Mouse (Mus musculus): ENCODE measurements around the gene Spag5.

The Spag5 gene

GRCm38 (mm10) chr11:78301357-78302084 is at the start of gene Spag5:
Spag5 (plus strand) TSS chr11:78301529.
- peak; percentile 83 for DNase-seq (ENCODE audit: low read depth)

- no peak for DNase-seq (ENCODE audit: low read depth)
Observed at GRCm38 (mm10) chr11:78256618-78257017, 44.7 kb upstream of the Spag5 start.

DNA sequence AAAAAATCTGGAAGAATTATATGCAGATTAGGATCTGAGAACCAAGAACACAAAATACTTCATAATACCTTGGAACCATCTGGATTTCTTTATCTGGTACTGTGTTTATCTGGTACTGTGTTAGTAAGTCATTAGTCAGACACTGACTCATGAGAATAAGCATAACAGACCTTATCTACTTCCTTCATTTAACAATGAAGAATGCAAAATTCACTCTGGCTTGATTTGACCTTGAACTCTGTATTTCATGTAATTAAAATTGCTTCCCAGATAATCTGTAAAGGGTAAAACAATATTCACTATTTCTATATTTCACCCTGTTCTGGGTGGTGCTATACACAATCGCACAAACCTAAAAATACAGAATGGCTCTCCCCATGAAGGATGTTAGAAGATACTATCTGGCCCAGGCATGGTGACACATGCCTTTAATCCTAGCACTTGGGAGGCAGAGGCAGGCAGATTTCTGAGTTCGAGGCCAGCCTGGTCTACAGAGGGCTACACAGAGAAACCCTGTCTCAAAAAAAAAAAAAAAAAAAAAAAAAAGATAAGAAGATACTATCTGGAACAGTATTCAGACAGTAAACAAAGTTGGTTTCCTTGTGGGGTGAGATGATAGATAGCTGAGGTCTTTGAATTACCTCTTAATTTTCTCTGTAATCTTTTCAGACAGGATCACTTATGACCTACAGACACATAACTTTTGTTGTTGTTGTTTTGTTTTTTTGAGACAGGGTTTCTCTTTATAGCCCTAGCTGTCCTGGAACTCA is 40.7 kb upstream of the Spag5 start:
- DNase-seq (ENCODE audit: low read depth): no peak

DNA sequence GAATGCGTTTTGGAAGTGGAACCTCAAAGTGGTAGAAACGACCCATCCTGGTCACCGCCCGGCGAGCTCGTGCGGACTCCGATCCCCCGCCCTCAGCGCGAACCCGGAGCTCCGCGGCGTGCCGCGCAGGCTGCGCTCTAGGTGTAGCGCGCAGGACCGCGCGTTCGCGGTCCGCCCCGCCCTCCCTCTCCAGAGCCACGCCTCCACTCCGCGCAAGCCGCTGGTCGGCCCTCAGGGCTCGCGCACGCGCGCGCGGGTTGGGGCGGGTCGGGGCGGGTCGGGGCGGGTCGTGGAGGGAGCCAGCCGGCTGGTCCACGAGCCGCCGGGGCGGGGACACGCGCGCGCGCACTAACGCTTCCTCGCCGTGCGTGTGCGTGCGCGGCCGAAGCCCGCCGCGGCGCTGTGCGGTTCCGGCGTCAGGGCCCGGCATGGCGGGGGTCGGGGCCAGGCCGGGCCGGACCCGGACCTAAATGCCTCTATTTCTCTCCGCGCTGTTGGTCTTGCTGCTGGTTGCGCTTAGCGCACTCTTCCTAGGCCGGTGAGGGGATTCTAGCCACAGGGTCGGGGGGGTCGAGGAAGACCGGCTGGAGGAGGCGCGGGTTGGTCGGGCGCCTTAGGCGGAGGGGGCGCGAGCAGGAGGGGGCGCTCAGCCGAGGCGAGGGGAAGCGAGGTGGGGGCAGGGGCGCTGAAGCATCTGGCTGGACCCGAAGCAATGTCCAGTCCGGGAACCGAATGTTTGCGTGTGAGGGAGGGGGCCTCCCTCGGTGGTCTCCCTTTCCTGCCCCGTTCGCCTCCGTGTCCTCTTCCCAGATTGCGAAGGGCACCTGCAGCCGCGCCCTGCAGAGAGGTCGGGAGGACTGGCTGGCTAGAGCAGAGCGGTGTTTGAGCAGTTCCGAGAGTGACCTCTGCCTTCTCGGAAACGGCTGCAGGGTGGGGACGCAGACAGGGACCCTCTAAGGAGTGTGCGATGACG is 39.7 kb upstream of the Spag5 start, which contains the start of gene 2610507B11Rik:
2610507B11Rik (plus strand) TSS at position 373 of the 973 bp plus-strand sequence.
- peak; percentile 86 for DNase-seq (ENCODE audit: low read depth)

GRCm38 (mm10) chr11:78262550-78262949 is 38.8 kb upstream of the Spag5 start:
- peak; percentile 53 for DNase-seq (ENCODE audit: low read depth)

DNA sequence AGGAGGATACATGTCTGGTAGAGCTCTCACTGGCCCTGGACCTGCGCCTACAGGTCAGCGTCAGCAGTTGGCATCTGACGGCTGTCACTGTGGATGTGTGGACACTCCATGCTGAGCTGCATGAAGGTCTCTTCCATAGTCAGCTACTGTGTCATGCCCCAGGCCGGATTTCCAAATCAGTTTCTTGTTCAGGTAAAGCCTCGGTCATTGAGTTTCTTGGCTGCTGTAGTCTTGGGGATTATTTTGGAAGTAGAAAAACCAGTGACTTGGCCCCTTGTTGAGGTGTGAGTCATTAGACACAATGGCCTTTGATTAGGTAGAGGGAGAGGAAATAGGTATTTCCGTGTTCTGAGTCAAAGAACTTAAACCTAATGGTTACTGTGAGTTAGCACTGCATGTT is 35.8 kb upstream of the Spag5 start:
- DNase-seq (ENCODE audit: low read depth): no peak

GRCm38 (mm10) chr11:78271986-78272385 is 29.3 kb upstream of the Spag5 start:
- no peak for DNase-seq (ENCODE audit: low read depth)

DNA sequence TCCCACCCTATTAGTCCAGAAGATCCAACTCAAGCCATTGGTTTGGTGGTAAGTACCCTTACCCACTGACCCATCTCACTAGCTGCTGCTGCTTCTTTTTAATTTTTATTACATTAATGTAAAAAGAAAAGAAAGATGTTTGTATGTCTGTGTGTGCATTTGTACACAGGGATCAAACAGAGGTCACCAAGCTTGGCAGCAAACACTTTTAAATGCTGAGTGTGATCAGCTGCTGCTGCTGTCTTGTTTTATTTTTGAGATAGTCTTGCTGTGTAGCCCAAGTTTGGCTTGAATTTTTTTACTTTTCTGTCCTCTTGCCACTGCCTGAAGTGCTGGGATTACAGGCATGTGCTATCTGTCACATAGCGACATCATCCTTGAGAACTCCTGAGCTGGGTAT is 25.7 kb upstream of the Spag5 start:
- no peak for DNase-seq (ENCODE audit: low read depth)

DNA sequence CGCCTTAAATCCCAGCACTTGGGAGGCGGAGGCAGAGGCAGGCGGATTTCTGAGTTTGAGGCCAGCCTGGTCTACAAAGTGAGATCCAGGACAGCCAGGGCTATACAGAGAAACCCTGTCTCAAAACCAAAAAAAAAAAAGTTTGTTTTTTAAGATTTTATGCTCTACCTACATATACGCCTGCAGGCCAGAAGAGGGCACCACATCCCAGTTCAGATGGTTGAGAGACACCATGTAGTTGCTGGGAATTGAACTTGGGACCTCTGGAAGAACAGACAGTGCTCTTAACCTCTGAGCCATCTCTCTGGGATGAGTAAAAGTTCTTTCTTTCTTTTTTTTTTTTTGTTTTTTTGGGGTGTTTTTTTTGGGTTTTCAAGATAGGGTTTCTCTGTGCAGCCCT is 25.2 kb upstream of the Spag5 start:
- peak; percentile 7 for DNase-seq (ENCODE audit: low read depth)

- no peak for DNase-seq (ENCODE audit: low read depth)
Observed at GRCm38 (mm10) chr11:78278853-78279252, 22.5 kb upstream of the Spag5 start.

DNA sequence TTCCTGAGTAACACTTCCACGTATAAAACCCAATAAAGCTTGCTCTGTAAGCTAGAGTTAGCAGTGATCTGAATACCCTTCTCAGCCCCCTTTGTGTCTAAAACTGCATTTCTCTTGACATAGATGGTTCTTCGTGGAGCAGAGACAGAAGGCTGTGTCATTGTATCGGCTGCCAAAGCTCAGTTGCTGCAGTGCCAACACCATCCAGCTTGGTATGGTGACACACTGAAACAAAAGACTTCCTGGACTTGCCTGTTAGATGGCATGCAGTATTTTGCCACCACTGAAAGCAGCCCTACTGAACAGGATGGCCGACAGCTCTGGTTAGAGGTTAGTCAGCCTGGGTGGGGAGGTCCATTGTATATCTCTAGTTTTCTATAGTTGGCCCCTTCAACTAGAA is 21.7 kb upstream of the Spag5 start:
- no peak for DNase-seq (ENCODE audit: low read depth)

- no peak for DNase-seq (ENCODE audit: low read depth)
Observed at GRCm38 (mm10) chr11:78289146-78289763, 12.1 kb upstream of the Spag5 start.

- DNase-seq (ENCODE audit: low read depth): no peak
Observed at GRCm38 (mm10) chr11:78290654-78291053, 10.7 kb upstream of the Spag5 start, which contains the start of gene BC030499. BC030499 (plus strand) TSS chr11:78290841.

GRCm38 (mm10) chr11:78294585-78294984 is 6.7 kb upstream of the Spag5 start:
- DNase-seq (ENCODE audit: low read depth): no peak

GRCm38 (mm10) chr11:78300917-78301316 is 412 bp upstream of the Spag5 start:
- DNase-seq (ENCODE audit: low read depth): no peak

- DNase-seq (ENCODE audit: low read depth): no peak
Observed at GRCm38 (mm10) chr11:78305272-78305671, 3.9 kb downstream of the Spag5 start.

DNA sequence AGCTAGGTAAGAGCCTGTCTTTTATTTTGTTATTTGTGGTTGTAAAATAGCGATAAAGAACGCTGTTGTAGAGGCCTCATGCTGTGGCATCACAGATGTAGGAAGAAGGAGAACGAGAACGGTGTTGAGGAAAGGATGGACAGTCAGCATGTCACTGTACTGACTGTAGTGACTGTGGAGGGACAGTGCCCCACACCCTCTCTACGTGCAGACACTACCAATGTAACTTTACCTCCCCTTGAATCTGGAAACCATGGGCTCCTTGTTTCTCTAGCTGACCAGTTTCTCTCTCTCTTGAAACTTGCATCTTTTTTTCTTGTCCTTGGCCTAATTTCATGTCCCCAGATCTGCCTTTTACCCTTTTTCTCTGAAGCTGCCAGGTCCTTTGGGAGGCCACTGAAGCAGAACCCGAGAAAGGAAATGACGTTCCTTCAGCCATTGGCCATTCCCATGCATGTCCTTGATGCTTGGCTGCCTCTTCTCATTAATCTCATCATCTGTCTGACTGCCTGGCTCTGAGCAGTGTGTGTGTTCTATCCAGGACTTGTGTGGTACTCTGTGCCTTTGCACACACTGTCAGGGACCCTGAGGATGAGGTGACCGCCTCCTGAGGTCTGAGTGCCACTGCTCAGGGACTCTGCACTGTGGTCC is 9.7 kb downstream of the Spag5 start:
- no peak for DNase-seq (ENCODE audit: low read depth)

DNA sequence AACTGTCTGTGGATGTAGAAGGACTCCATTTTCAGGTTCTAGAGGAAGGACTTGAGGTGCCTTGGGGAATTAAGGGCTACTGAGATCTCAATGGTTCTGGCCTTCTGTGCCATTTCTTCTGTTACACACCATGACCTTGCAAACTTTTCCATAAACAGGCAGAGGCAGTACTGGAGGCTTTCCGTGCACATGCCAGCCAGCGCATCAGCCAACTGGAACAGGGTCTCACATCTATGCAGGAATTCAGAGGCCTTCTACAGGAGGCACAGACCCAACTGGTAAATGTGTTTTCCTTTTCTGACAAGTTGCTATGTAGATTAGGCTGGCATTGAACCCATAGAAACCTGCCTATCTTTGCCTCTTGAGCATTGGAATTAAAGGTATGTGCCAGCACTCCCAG is 12.3 kb downstream of the Spag5 start:
- DNase-seq (ENCODE audit: low read depth): no peak

- no peak for DNase-seq (ENCODE audit: low read depth)
Observed at GRCm38 (mm10) chr11:78318411-78318810, 17.1 kb downstream of the Spag5 start.

DNA sequence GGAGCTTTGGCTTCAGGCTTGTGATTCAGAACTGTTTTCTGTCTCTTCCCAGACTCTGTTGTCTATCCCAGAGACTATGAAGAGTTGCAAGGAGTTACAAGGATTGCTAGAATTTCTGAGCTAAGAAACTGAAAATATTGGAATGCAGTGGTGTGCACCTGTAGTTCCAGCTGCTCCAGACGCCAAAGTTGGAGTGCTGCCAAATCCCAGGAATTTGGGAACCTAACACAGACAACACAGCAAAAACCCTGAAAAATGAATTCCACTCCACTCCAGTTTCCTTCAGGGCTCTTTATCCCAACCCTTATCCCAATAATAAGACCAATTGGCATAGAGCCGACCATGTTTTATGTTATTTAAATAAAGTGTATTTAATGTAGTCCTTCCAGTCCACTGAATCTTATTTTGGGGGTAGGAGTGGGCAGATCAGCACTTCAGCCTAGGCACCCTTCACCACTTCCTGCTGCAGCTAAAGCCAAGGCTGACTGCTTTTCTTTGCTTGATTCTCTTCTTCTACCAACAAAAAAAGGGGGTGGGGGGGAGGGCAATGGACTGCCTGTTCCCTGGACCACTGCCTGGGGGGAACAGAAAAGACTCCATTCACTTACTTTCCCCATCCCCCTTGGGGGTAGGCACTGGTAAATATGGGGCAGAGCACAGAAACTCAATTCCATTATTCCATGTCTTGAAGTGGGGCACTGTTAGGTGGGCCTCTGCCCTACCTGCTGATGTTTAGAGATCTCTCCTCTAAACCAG is 20.9 kb downstream of the Spag5 start:
- DNase-seq (ENCODE audit: low read depth): no peak

All from c-Kit-positive CD71-negative TER-119-negative erythroid progenitor cells, embryonic 14.5 days (primary cell).